Mouse (Mus musculus): Measurements from ENCODE around the gene Wdfy1. TPM values are rescaled to one million over a fixed set of nuclear protein-coding genes. Genes with fewer than 3 reads are reported as not detected.
A peak's percentile ranks its signal among the peaks of the same experiment; 100 is the strongest.

The Wdfy1 gene
- polyA plus RNA-seq, 1 experiment: 22.5 TPM

DNA sequence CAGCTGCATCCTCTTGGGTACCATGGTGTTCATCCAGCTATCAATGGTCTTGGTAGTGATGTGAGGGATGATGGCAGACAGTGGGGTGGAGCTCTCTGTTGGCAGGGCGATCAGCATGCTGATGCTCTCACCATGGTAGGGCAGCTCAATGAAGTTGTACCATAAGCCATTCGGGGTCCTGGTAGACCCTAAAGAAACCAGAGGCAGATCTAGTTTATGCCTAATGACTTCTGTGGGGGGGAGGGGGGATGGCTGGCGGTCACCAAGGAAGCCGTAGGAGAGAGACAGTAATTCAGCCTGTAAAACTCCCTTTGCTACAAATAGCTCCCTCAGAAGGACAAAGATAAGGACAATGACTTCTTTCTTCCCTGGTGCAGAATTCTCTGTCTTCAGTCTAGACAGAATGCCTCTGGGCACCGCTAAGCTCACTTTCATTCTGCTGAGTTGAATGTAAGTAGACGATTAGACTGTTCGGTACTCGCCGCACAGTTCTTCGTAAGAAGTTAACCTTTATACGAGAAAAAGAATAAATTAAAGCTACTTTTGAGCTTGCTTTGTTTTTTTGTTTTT is 27.0 kb upstream of the Wdfy1 start:
- no peak overlapping the region for H3K27ac ChIP-seq (ENCODE audit: control insufficient read depth, insufficient read depth, low read depth, low read length, poor library complexity)

DNA sequence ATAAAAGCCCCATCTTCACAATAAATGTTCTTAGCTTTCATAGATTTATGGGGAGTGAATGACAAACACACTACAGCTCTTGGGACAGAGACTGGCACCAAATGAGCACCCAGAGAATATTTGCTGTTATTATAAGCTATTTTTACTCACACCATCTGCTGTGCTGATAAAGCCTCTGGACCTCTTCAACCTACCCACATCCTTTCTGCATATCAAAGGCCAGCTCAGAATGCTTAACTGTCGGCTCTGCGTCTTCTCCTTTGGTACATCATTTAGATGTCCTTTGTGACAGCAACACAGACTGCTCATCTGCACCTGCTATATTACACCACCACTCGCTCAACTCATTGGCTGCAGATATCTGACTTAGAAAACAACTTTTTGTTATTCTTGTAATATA is 21.1 kb upstream of the Wdfy1 start:
- no peak for TF ChIP-seq CTCF (IDR thresholded peaks at IDR 0.05; ENCODE audit: control insufficient read depth, insufficient read depth, low read length)
- no peak for TF ChIP-seq POLR2A (IDR thresholded peaks at IDR 0.05; ENCODE audit: borderline replicate concordance, control insufficient read depth, low read depth, low read length)
- WGBS: 41% methylated on average over 3 of the region's 3 CpGs
- Histone ChIP-seq H3K4me3 (replicated peaks; ENCODE audit: control insufficient read depth, low read depth, low read length) (no peak overlapping the region), H3K27ac (ENCODE audit: control insufficient read depth, insufficient read depth, low read depth, low read length, poor library complexity) (no peak overlapping the region), H3K4me1 (ENCODE audit: control insufficient read depth, insufficient read depth, low read length) (no peaks in the 10 kb centered on the region)

More for the DNA sequence above, 27.0 kb upstream of the Wdfy1 start:
- TF ChIP-seq CTCF (IDR thresholded peaks at IDR 0.05; ENCODE audit: control insufficient read depth, insufficient read depth, low read length): no peak
- no peak for TF ChIP-seq POLR2A (IDR thresholded peaks at IDR 0.05; ENCODE audit: borderline replicate concordance, control insufficient read depth, low read depth, low read length)
- peaks cover 1% of the 10 kb centered on the region for H3K4me1 ChIP-seq (ENCODE audit: control insufficient read depth, insufficient read depth, low read length)
- WGBS: 82% methylated on average over 11 of the region's 11 CpGs
- H3K4me3 ChIP-seq (replicated peaks; ENCODE audit: control insufficient read depth, low read depth, low read length): no peak overlapping the region

DNA sequence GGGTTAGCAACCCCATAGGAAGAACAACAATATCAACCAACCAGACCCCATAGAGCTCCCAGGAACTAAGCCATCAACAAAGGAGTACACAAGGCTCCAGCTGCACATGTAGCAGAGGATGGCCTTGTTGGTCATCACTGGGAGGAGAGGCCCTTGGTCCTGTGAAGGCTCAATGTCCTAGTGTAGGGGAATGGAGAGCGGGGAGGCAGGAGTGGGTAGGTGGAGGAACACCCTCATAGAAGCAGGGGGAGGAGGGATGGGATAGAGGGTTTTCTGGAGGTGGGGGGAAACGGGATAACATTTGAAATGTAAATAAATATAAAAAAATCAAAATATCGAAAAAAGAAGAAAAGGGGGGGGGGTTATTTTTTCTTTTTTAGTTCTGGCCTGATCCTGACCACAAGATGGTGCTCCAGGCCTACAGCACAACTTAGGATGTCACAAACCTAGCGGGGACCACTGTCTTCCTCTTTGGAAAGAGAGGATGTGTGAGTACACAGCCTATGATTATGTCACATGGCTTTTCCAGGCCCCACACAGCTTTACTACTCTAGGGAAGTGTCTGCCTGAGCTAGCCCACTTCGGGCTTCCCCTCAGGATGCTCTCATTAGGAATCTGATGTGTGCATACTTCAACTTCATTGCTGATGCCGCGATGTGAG is 10.5 kb upstream of the Wdfy1 start:
- 55% methylated on average over 7 of the region's 7 CpGs for WGBS
- TF ChIP-seq CTCF (IDR thresholded peaks at IDR 0.05; ENCODE audit: control insufficient read depth, insufficient read depth, low read length) (peak; percentile 49), POLR2A (IDR thresholded peaks at IDR 0.05; ENCODE audit: borderline replicate concordance, control insufficient read depth, low read depth, low read length) (no peak)
- no peaks in the 10 kb centered on the region for H3K4me1 ChIP-seq (ENCODE audit: control insufficient read depth, insufficient read depth, low read length)

DNA sequence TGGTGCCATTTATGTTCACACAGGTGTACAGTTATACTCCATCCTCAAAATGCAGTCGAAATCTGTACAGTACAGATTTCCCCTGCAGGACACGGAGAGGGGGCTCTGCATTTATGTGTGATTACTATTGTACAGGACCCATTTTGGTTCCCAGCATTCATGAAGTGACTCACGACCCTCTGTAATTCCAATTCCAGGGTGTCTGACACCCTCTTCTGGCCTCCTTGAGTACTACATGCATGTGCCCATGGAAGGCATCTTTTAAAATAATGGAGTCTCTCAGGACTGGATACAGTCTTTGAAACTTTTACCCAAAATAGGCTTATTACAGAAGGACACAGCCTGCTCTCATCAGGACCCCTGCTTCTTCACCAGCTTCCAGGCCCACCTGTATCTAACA is 6.5 kb upstream of the Wdfy1 start:
- TF ChIP-seq POLR2A (IDR thresholded peaks at IDR 0.05; ENCODE audit: borderline replicate concordance, control insufficient read depth, low read depth, low read length) (no peak), CTCF (IDR thresholded peaks at IDR 0.05; ENCODE audit: control insufficient read depth, insufficient read depth, low read length) (no peak)
- H3K27ac ChIP-seq (ENCODE audit: control insufficient read depth, insufficient read depth, low read depth, low read length, poor library complexity): no peak overlapping the region
- H3K4me1 ChIP-seq (ENCODE audit: control insufficient read depth, insufficient read depth, low read length): no peaks in the 10 kb centered on the region; the same call in 1 of the 2 replicates
- 85% methylated on average over 3 of the region's 3 CpGs for WGBS
- H3K4me3 ChIP-seq (replicated peaks; ENCODE audit: control insufficient read depth, low read depth, low read length): no peak overlapping the region

More for the DNA sequence above, 10.5 kb upstream of the Wdfy1 start:
- Histone ChIP-seq H3K4me3 (replicated peaks; ENCODE audit: control insufficient read depth, low read depth, low read length) (no peak overlapping the region), H3K27ac (ENCODE audit: control insufficient read depth, insufficient read depth, low read depth, low read length, poor library complexity) (no peak overlapping the region)

DNA sequence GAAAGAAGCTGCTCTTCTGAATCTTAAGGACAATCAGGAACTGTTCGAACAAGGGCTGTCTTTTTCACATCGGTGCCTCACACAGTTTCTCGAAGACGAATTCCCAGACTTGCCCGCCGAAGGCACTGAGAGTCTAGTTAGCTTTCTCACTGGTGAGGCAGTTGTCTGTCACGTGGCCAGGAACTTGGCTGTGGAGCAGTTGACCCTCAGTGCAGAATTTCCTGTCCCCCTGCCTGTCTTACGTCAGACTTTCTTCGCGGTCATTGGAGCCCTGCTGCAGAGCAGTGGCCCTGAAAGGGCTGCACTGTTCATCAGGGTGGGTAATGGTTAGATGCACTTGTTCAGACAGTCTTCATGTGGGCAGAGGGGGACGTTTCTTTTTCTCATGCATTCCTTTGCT is 2.1 kb upstream of the Wdfy1 start:
- TF ChIP-seq CTCF (IDR thresholded peaks at IDR 0.05; ENCODE audit: control insufficient read depth, insufficient read depth, low read length): no peak
- TF ChIP-seq POLR2A (IDR thresholded peaks at IDR 0.05; ENCODE audit: borderline replicate concordance, control insufficient read depth, low read depth, low read length): no peak
- no peak overlapping the region; the same call in 1 of the 2 replicates for H3K27ac ChIP-seq (ENCODE audit: control insufficient read depth, insufficient read depth, low read depth, low read length, poor library complexity)
- H3K4me3 ChIP-seq (replicated peaks; ENCODE audit: control insufficient read depth, low read depth, low read length): no peak overlapping the region
- no peaks in the 10 kb centered on the region; the same call in 1 of the 2 replicates for H3K4me1 ChIP-seq (ENCODE audit: control insufficient read depth, insufficient read depth, low read length)
- 51% methylated on average over 11 of the region's 11 CpGs for WGBS

DNA sequence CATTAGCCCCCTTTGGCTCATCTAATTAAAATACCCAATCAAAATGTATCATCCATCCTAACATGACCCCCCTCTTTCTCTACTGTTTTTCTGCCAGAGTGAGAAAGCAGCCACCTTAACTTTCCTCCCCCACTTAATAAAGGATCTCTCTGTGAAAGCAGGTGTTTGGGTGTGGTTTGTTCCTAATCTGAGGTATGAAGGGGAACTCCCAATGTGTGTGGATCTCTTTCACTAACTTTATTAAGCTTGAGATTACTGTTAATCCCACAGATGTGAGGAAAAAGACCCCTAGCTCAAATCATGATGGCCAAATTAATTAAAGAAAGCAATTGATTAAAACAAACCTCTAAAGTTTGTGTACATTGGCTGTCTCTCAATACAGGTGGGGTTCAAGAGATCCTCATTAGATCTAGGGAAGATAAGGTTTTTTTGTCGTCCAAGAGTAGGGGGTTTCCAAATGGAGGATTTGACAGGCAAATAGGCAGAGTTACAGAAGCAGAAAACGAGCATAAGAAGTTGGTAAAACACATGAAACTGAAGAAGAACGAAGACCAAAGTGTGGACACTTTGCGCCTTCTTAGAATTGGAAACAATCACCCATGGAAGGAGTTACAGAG is 1.7 kb downstream of the Wdfy1 start:
- no peak overlapping the region for H3K27ac ChIP-seq (ENCODE audit: control insufficient read depth, insufficient read depth, low read depth, low read length, poor library complexity)
- TF ChIP-seq POLR2A (IDR thresholded peaks at IDR 0.05; ENCODE audit: borderline replicate concordance, control insufficient read depth, low read depth, low read length) (no peak), CTCF (IDR thresholded peaks at IDR 0.05; ENCODE audit: control insufficient read depth, insufficient read depth, low read length) (no peak)
- no peak overlapping the region for H3K4me3 ChIP-seq (replicated peaks; ENCODE audit: control insufficient read depth, low read depth, low read length)
- no peaks in the 10 kb centered on the region; the same call in 1 of the 2 replicates for H3K4me1 ChIP-seq (ENCODE audit: control insufficient read depth, insufficient read depth, low read length)
- WGBS: 82% methylated on average over 4 of the region's 4 CpGs

DNA sequence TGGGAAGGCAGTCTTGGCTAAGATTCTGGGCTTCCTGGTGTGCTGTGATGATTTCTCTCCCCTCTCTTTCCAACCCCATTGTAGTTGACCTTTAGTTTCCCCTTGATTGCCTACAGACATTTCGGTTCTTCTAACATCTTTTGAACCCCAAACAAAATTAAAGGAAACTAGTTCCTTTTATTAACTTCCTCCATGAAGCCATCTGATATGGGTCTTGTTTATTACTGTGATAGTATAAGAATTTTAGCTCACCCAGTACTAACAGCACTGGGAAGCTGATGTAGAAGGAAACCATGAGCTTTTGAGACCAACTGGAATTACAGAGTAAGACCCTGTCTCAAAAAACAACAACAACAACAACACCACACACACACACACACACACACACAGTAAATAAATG is 7.7 kb downstream of the Wdfy1 start:
- TF ChIP-seq POLR2A (IDR thresholded peaks at IDR 0.05; ENCODE audit: borderline replicate concordance, control insufficient read depth, low read depth, low read length): no peak
- TF ChIP-seq CTCF (IDR thresholded peaks at IDR 0.05; ENCODE audit: control insufficient read depth, insufficient read depth, low read length): no peak
- no peak overlapping the region for H3K27ac ChIP-seq (ENCODE audit: control insufficient read depth, insufficient read depth, low read depth, low read length, poor library complexity)
- 0% methylated on average over 1 of the region's 1 CpGs for WGBS

DNA sequence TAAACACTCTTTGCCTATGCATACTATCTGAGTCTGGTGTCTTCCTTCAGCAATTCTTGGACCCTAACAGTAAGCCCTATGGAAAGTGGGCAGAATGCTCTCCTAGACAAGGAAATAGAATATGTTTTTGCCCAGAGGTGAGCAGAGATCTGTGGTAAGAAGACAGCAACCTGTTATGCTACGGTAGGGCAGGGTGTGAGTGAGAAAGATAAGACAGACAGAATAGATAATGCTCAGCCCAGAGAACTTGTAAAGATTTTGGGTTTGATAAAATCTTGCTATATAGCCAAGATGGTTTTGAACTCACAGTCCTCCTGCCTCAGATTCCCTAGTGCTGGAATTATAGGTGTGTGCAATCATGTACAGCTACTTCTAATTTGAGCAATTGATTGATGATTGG is 11.5 kb downstream of the Wdfy1 start:
- 49% methylated on average over 1 of the region's 1 CpGs for WGBS
- H3K4me1 ChIP-seq (ENCODE audit: control insufficient read depth, insufficient read depth, low read length): peaks cover 4% of the 10 kb centered on the region
- TF ChIP-seq POLR2A (IDR thresholded peaks at IDR 0.05; ENCODE audit: borderline replicate concordance, control insufficient read depth, low read depth, low read length) (no peak), CTCF (IDR thresholded peaks at IDR 0.05; ENCODE audit: control insufficient read depth, insufficient read depth, low read length) (no peak)
- H3K27ac ChIP-seq (ENCODE audit: control insufficient read depth, insufficient read depth, low read depth, low read length, poor library complexity): no peak overlapping the region
- H3K4me3 ChIP-seq (replicated peaks; ENCODE audit: control insufficient read depth, low read depth, low read length): no peak overlapping the region

More for the DNA sequence above, 7.7 kb downstream of the Wdfy1 start:
- H3K4me1 ChIP-seq (ENCODE audit: control insufficient read depth, insufficient read depth, low read length): no peaks in the 10 kb centered on the region
- no peak overlapping the region for H3K4me3 ChIP-seq (replicated peaks; ENCODE audit: control insufficient read depth, low read depth, low read length)

Data from bone marrow, adult 2 months (tissue).